Mouse (Mus musculus) cerebellum, adult 2 months (tissue): Measurements from ENCODE around the gene Cttnbp2. TPM values are rescaled to one million over a fixed set of nuclear protein-coding genes. Genes with fewer than 3 reads are reported as not detected.

ENCODE experiments used
- DNase-seq, 2 experiments: peaks; one replicate each; pipeline ENCODE4 v3.0.0; 2021
- H3K27ac ChIP-seq: fragments of 200-500 bp; 2 replicates; pipeline ENCODE4 v1.5.1; 2012; ENCODE audit warnings: low read length, control low read depth, inconsistent platforms; ENCODE audit not compliant: insufficient read depth
- H3K27me3 ChIP-seq: fragments of 200-500 bp; 2 replicates; pipeline ENCODE4 v1.6.1; 2012; ENCODE audit warnings: inconsistent platforms, mild to moderate bottlenecking, low read length, moderate library complexity; ENCODE audit not compliant: control insufficient read depth, insufficient read depth
- H3K4me1 ChIP-seq: fragments of 200-500 bp; 2 replicates; pipeline ENCODE4 v1.6.1; 2011; ENCODE audit warnings: low read length; ENCODE audit not compliant: control insufficient read depth, insufficient read depth
- H3K4me3 ChIP-seq: fragments of 200-500 bp; replicated peaks from 2 replicates; pipeline ENCODE3; 2011; ENCODE audit warnings: mild to moderate bottlenecking, low read depth, low read length, control low read depth; ENCODE audit not compliant: insufficient read depth
- CTCF ChIP-seq: fragments of 200-500 bp; IDR thresholded peaks from 2 replicates; pipeline ENCODE4 v1.5.1; 2011; ENCODE audit warnings: low read depth, mild to moderate bottlenecking, control low read depth, low read length, moderate library complexity, borderline replicate concordance; ENCODE audit not compliant: insufficient read depth
- POLR2A ChIP-seq: fragments of 200-500 bp; IDR thresholded peaks from 2 replicates; pipeline ENCODE4 v1.6.1; 2011; ENCODE audit warnings: low read length, control low read depth, borderline replicate concordance; ENCODE audit not compliant: insufficient read depth
- WGBS: fragments of 180-500 bp; shearing (Covaris S2); methylation state at CpG from one replicate; pipeline ENCODE4 v1.1.7; 2018; 5-methylcytosine and 5-hydroxymethylcytosine counted together
- polyA plus RNA-seq: library from polyadenylated mRNA; depleted of rRNA; stranded (reverse); fragments of >200 nt; gene quantifications from 2 replicates; pipeline ENCODE4 v1.2.3, GENCODE M21; 2012

The Cttnbp2 gene
- polyA plus RNA-seq, 1 experiment: 36.8 TPM

- no peak overlapping the region for H3K27ac ChIP-seq
- H3K4me1 ChIP-seq: no peaks in the 10 kb centered on the region
- WGBS: 55% methylated on average over 3 of the region's 3 CpGs
- TF ChIP-seq CTCF (no peak), POLR2A (no peak)
- H3K27me3 ChIP-seq: no peaks in the 10 kb centered on the region
- DNase-seq: no peak
- H3K4me3 ChIP-seq: no peak overlapping the region
These were observed 145.6 kb downstream of the Cttnbp2 start for GRCm38 (mm10) chr6:18369054-18369453.

GRCm38 (mm10) chr6:18362232-18362631, 152.4 kb downstream of the Cttnbp2 start:
- no peak for DNase-seq
- Histone ChIP-seq H3K27ac (no peak overlapping the region), H3K4me3 (no peak overlapping the region), H3K4me1 (no peaks in the 10 kb centered on the region), H3K27me3 (no peaks in the 10 kb centered on the region)
- 61% methylated on average over 5 of the region's 5 CpGs for WGBS
- TF ChIP-seq POLR2A: no peak
- TF ChIP-seq CTCF: no peak

GRCm38 (mm10) chr6:18360955-18361354, 153.7 kb downstream of the Cttnbp2 start:
- Histone ChIP-seq H3K4me3 (no peak overlapping the region), H3K27ac (no peak overlapping the region), H3K4me1 (no peaks in the 10 kb centered on the region), H3K27me3 (no peaks in the 10 kb centered on the region)
- no peak for DNase-seq
- TF ChIP-seq POLR2A (no peak), CTCF (no peak)

GRCm38 (mm10) chr6:18360154-18360553, 154.5 kb downstream of the Cttnbp2 start:
- Histone ChIP-seq H3K27ac (no peak overlapping the region), H3K27me3 (no peaks in the 10 kb centered on the region), H3K4me3 (no peak overlapping the region), H3K4me1 (no peaks in the 10 kb centered on the region)
- WGBS: 72% methylated on average over 1 of the region's 1 CpGs
- TF ChIP-seq CTCF (no peak), POLR2A (no peak)
- no peak for DNase-seq

- H3K27ac ChIP-seq: no peak overlapping the region
- 77% methylated on average over 3 of the region's 3 CpGs for WGBS
- DNase-seq: no peak
- H3K4me3 ChIP-seq: no peak overlapping the region
- no peaks in the 10 kb centered on the region for H3K27me3 ChIP-seq
- TF ChIP-seq CTCF (no peak), POLR2A (no peak)
- H3K4me1 ChIP-seq: no peaks in the 10 kb centered on the region
These were observed 165.3 kb downstream of the Cttnbp2 start for GRCm38 (mm10) chr6:18349153-18349858.

GRCm38 (mm10) chr6:18344272-18344671, 170.4 kb downstream of the Cttnbp2 start:
- Histone ChIP-seq H3K4me3 (no peak overlapping the region), H3K4me1 (no peaks in the 10 kb centered on the region), H3K27ac (no peak overlapping the region), H3K27me3 (no peaks in the 10 kb centered on the region)
- DNase-seq: no peak
- 95% methylated on average over 2 of the region's 2 CpGs for WGBS
- no peak for TF ChIP-seq CTCF
- no peak for TF ChIP-seq POLR2A

- no peaks in the 10 kb centered on the region for H3K4me1 ChIP-seq
- DNase-seq: no peak
- H3K27ac ChIP-seq: no peak overlapping the region
- TF ChIP-seq POLR2A (no peak), CTCF (no peak)
- H3K4me3 ChIP-seq: no peak overlapping the region
- no peaks in the 10 kb centered on the region for H3K27me3 ChIP-seq
These were observed 176.3 kb downstream of the Cttnbp2 start for GRCm38 (mm10) chr6:18338307-18338706.

- H3K27ac ChIP-seq: no peak overlapping the region
- no peaks in the 10 kb centered on the region for H3K27me3 ChIP-seq
- no peak for DNase-seq
- no peaks in the 10 kb centered on the region for H3K4me1 ChIP-seq
- TF ChIP-seq POLR2A (no peak), CTCF (no peak)
- no peak overlapping the region for H3K4me3 ChIP-seq
- 79% methylated on average over 3 of the region's 3 CpGs for WGBS
These were observed 179.2 kb downstream of the Cttnbp2 start for GRCm38 (mm10) chr6:18335393-18335792.

GRCm38 (mm10) chr6:18322950-18323349, 191.7 kb downstream of the Cttnbp2 start:
- H3K4me1 ChIP-seq: no peaks in the 10 kb centered on the region
- H3K27me3 ChIP-seq: no peaks in the 10 kb centered on the region
- no peak for DNase-seq
- H3K27ac ChIP-seq: no peak overlapping the region
- TF ChIP-seq POLR2A (no peak), CTCF (no peak)
- H3K4me3 ChIP-seq: no peak overlapping the region
- WGBS: 86% methylated on average over 1 of the region's 1 CpGs
